Mouse (Mus musculus) mature B cell (primary cell): Measurements from ENCODE around the gene Dbndd2.

Experiments used
- in situ Hi-C: fragments of 300-500 bp; cut with MboI; formaldehyde crosslinking; loops from 2 replicates; pipeline ENCODE4 v1.14.3; 2019

Dbndd2 gene

GRCm38 (mm10) chr2:164453887-164454500, 31.9 kb upstream of the Dbndd2 start:
- in situ Hi-C loops = no loop called here

GRCm38 (mm10) chr2:164454846-164455245, 31.1 kb upstream of the Dbndd2 start:
- in situ Hi-C loops = loop anchor here (5.0 kb wide), 1 partner anchor 38 kb away; no protein-coding TSS in a partner anchor

GRCm38 (mm10) chr2:164455421-164456190, 30.3 kb upstream of the Dbndd2 start:
- in situ Hi-C loops = loop anchor here (5.0 kb wide), 1 partner anchor 38 kb away; no protein-coding TSS in a partner anchor

GRCm38 (mm10) chr2:164456413-164456812, 29.5 kb upstream of the Dbndd2 start:
- in situ Hi-C loops = loop anchor here (5.0 kb wide), 1 partner anchor 39 kb away; no protein-coding TSS in a partner anchor

GRCm38 (mm10) chr2:164456864-164457300, 29.0 kb upstream of the Dbndd2 start, which contains the start of gene Sys1:
Gene Sys1, plus strand, starts transcription at chr2:164456964.
- in situ Hi-C loops = loop anchor here (5.0 kb wide), 1 partner anchor 40 kb away; no protein-coding TSS in a partner anchor

- in situ Hi-C loops = loop anchor here (5.0 kb wide), 1 partner anchor 41 kb away; no protein-coding TSS in a partner anchor
Measured at GRCm38 (mm10) chr2:164457942-164458341, 28.0 kb upstream of the Dbndd2 start.

- in situ Hi-C loops = loop anchor here (5.0 kb wide), 1 partner anchor 41 kb away; no protein-coding TSS in a partner anchor
Measured at GRCm38 (mm10) chr2:164458535-164458934, 27.4 kb upstream of the Dbndd2 start.

GRCm38 (mm10) chr2:164460745-164461551, 25.0 kb upstream of the Dbndd2 start, which contains the start of gene Gm20458:
Gene Gm20458, plus strand, starts transcription at chr2:164460967.
- in situ Hi-C loops = loop anchor here (5.0 kb wide), 1 partner anchor 36 kb away; the partner anchor contains the start of gene Pigt

- in situ Hi-C loops = no loop called here
Measured at GRCm38 (mm10) chr2:164465161-164465560, 20.7 kb upstream of the Dbndd2 start.

GRCm38 (mm10) chr2:164466787-164467186, 19.1 kb upstream of the Dbndd2 start:
- in situ Hi-C loops = no loop called here

GRCm38 (mm10) chr2:164470254-164470653, 15.7 kb upstream of the Dbndd2 start:
- in situ Hi-C loops = no loop called here

GRCm38 (mm10) chr2:164473624-164474023, 12.3 kb upstream of the Dbndd2 start, which contains the start of gene Trp53tg5:
Gene Trp53tg5, minus strand, starts transcription at chr2:164473724.
- in situ Hi-C loops = no loop called here

GRCm38 (mm10) chr2:164486258-164487114, 580 bp downstream of the Dbndd2 start:
- in situ Hi-C loops = no loop called here

- in situ Hi-C loops = no loop called here
Measured at GRCm38 (mm10) chr2:164487115-164487527, 1.2 kb downstream of the Dbndd2 start.

GRCm38 (mm10) chr2:164487812-164488211, 1.9 kb downstream of the Dbndd2 start:
- in situ Hi-C loops = no loop called here

GRCm38 (mm10) chr2:164494126-164494525, 8.2 kb downstream of the Dbndd2 start:
- in situ Hi-C loops = no loop called here

GRCm38 (mm10) chr2:164496331-164496730, 10.4 kb downstream of the Dbndd2 start:
- in situ Hi-C loops = loop anchor here (5.0 kb wide), 1 partner anchor 34 kb away; the partner anchor contains the start of gene Gm20458

- in situ Hi-C loops = loop anchor here (5.0 kb wide), 1 partner anchor 35 kb away; the partner anchor contains the start of gene Gm20458
Measured at GRCm38 (mm10) chr2:164496847-164497690, 11.2 kb downstream of the Dbndd2 start, which contains the start of gene Pigt. Gene Pigt, plus strand, starts transcription at chr2:164497520.

- in situ Hi-C loops = loop anchor here (5.0 kb wide), 1 partner anchor 35 kb away; the partner anchor contains the start of gene Gm20458
Measured at GRCm38 (mm10) chr2:164497691-164498268, 11.9 kb downstream of the Dbndd2 start.
